Mouse (Mus musculus): Measurements from ENCODE around the gene Vmn2r99.

- TF ChIP-seq CTCF (IDR thresholded peaks at IDR 0.05; ENCODE audit: insufficient read depth, low read depth, low read length) (no peak), POLR2A (IDR thresholded peaks at IDR 0.05; ENCODE audit: insufficient read depth, low read depth, low read length) (no peak)
Observed at GRCm38 (mm10) chr17:19437623-19438022, 75.9 kb downstream of the Vmn2r99 start.
